Mouse (Mus musculus): ENCODE results near the gene Taf11.

Gene Taf11

GRCm38 (mm10) chr17:27909622-27910500, at the start of gene Taf11:
Gene Taf11, minus strand, starts transcription at chr17:27909844.
- no peak for DNase-seq (ENCODE audit: low spot score)

GRCm38 (mm10) chr17:27957649-27958048, 48.0 kb upstream of the Taf11 start:
- DNase-seq (ENCODE audit: low spot score), result no peak

GRCm38 (mm10) chr17:27954629-27955402, 45.2 kb upstream of the Taf11 start:
- DNase-seq (ENCODE audit: low spot score), result no peak

GRCm38 (mm10) chr17:27953136-27953535, 43.5 kb upstream of the Taf11 start:
- DNase-seq (ENCODE audit: low spot score), result no peak

- no peak for DNase-seq (ENCODE audit: low spot score)
Measured at GRCm38 (mm10) chr17:27947155-27947554, 37.5 kb upstream of the Taf11 start.

GRCm38 (mm10) chr17:27946371-27946770, 36.7 kb upstream of the Taf11 start:
- DNase-seq (ENCODE audit: low spot score), result no peak

- peak; percentile 71 for DNase-seq (ENCODE audit: low spot score)
Measured at GRCm38 (mm10) chr17:27945546-27946216, 36.0 kb upstream of the Taf11 start.

GRCm38 (mm10) chr17:27942131-27942530, 32.5 kb upstream of the Taf11 start:
- DNase-seq (ENCODE audit: low spot score), result no peak

- no peak for DNase-seq (ENCODE audit: low spot score)
Measured at GRCm38 (mm10) chr17:27941698-27942097, 32.1 kb upstream of the Taf11 start.

GRCm38 (mm10) chr17:27941178-27941577, 31.5 kb upstream of the Taf11 start:
- DNase-seq (ENCODE audit: low spot score), result no peak

GRCm38 (mm10) chr17:27940352-27940751, 30.7 kb upstream of the Taf11 start:
- peak; percentile 42 for DNase-seq (ENCODE audit: low spot score)

- DNase-seq (ENCODE audit: low spot score), result no peak
Measured at GRCm38 (mm10) chr17:27939028-27939427, 29.4 kb upstream of the Taf11 start.

GRCm38 (mm10) chr17:27938121-27938754, 28.6 kb upstream of the Taf11 start:
- no peak for DNase-seq (ENCODE audit: low spot score)

GRCm38 (mm10) chr17:27937054-27937615, 27.5 kb upstream of the Taf11 start:
- no peak for DNase-seq (ENCODE audit: low spot score)

- DNase-seq (ENCODE audit: low spot score), result no peak
Measured at GRCm38 (mm10) chr17:27935091-27935490, 25.4 kb upstream of the Taf11 start.

- no peak for DNase-seq (ENCODE audit: low spot score)
Measured at GRCm38 (mm10) chr17:27934136-27934910, 24.7 kb upstream of the Taf11 start.

- no peak for DNase-seq (ENCODE audit: low spot score)
Measured at GRCm38 (mm10) chr17:27931826-27932225, 22.2 kb upstream of the Taf11 start.

GRCm38 (mm10) chr17:27930291-27930690, 20.6 kb upstream of the Taf11 start:
- DNase-seq (ENCODE audit: low spot score), result no peak

GRCm38 (mm10) chr17:27925504-27925903, 15.9 kb upstream of the Taf11 start:
- no peak for DNase-seq (ENCODE audit: low spot score)

- no peak for DNase-seq (ENCODE audit: low spot score)
Measured at GRCm38 (mm10) chr17:27925054-27925453, 15.4 kb upstream of the Taf11 start.

- DNase-seq (ENCODE audit: low spot score), result no peak
Measured at GRCm38 (mm10) chr17:27922174-27922712, 12.6 kb upstream of the Taf11 start.
